Mouse (Mus musculus): Measurements from ENCODE around the gene Ptpn6. TPM values are rescaled to one million over a fixed set of nuclear protein-coding genes. Genes with fewer than 3 reads are reported as not detected.
"Not testable (repeated sequence)": the region's sequence is repeated elsewhere in the genome, so short reads cannot be mapped to it uniquely, and the experiment has no call there.

The Ptpn6 gene
- total RNA-seq, 2 experiments from 2014 or later = 3.8 to 5.7 TPM

DNA sequence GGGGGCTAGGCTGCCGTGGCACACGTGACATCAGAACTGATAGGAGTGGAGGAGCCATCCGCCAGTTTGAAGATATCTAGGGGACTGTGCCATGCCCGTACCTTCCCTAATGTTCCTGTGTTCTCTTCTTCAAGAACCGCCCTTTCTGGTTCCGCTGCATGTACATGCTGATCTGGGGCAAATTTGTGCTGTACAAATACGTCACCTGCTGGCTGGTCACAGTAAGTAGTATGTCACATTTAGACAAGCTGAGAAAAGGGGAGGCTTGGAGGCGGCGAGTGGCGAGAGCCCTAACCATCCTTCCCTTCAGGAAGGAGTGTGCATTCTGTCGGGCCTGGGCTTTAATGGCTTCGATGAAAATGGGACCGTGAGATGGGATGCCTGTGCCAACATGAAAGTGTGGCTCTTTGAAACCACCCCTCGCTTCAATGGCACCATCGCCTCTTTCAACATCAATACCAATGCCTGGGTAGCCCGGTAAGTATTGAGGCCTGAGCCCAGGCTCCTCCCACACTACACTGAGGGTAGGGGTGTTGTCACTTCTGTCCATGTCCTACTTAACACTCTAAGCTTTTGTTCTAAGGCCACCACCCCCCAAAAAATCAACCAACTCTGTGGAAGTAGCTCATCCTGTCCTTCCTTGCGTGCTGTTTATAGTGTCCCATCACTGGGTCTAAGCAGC, 36.3 kb downstream of the Ptpn6 start:
- no peak for DNase-seq (ENCODE audit: low spot score in 2 of 2)

DNA sequence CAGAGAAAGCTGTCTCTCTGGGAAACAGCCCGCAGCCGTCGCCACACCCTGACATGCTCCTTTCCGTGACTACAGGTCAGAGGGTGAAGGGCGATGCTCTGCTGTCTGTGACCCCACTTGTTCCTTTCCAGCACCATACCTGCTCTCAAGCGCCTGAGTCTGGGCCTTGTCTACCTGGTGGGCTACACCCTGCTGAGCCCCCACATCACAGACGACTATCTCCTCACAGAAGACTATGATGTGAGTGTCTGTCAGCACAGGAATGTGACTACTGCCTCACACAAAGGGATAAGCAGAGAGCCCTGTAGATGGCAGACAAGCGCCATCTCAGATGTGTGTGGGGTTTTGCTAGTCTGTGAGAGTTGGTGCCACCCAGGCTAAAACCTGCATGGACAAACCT, 37.2 kb downstream of the Ptpn6 start:
- DNase-seq (ENCODE audit: low spot score in 2 of 2) = no peak

DNA sequence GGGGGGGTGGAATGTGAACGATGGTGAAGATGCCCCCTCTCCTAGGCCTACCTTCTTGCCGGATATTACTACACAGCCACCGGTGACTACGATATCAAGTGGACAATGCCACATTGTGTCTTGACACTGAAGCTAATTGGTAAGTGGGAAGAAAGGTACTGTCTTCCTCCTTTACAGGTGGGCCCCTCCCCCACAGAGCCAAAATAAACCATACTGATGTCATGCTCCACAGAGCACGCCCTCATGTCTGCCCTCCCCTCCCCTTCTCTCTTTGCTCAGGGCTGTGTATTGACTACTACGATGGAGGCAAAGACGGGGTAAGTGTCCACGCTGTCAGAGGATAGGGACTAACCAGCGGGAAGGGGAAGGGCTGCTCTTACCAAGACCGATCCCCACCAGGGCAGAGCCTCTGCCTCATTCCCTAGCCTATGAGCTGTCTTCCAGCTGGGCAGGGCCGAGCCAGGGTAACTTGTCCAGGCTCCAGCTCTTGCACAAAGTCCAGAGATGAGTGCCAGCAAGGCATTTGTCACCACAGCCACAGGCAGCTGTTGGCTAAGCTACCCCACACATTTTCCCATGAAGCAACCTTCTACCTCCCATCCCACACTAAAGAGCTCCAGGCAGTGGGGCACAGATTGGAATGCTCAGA, 38.4 kb downstream of the Ptpn6 start:
- DNase-seq (ENCODE audit: low spot score in 2 of 2) = peak; percentile 47 to 75

DNA sequence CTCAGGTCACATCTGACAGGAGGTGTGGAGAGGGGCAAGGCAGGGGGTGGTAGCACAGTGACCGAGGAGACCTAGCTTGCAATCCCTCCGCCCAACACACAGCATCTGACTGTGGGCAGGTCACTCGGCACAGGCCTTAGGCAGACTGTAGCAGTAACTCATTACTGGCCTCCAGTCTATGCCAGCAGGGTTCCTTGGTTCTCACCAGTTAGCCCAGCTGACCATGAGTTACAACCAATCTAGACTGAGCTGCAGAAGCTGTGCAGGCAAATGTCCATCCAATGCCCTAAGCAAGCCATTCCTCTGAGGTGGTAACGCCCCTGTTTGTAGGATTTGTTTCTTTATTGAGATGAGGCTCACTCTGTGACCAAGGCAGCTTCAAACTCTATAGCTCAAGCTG, 39.1 kb downstream of the Ptpn6 start:
- no peak for DNase-seq (ENCODE audit: low spot score in 2 of 2)

DNA sequence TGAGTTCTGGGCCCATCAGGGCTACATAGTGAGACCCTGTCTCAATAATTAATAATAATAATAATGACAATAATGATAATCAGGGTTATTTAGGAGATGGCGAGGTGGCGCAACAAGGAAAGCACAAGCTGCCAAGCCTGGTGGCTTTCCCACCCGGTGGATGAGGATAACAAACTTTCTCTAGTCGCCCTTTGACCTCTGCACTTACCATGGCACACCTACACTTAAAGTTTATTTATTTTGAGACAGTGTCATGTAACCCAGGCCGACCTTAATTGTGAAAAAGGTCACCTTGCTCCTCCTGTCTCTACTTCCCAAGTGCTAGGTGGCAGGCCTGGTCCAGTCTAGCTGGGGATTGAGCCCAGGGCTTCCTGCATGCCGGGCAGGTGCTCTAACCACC, 39.8 kb downstream of the Ptpn6 start:
- no peak for DNase-seq (ENCODE audit: low spot score in 2 of 2)

DNA sequence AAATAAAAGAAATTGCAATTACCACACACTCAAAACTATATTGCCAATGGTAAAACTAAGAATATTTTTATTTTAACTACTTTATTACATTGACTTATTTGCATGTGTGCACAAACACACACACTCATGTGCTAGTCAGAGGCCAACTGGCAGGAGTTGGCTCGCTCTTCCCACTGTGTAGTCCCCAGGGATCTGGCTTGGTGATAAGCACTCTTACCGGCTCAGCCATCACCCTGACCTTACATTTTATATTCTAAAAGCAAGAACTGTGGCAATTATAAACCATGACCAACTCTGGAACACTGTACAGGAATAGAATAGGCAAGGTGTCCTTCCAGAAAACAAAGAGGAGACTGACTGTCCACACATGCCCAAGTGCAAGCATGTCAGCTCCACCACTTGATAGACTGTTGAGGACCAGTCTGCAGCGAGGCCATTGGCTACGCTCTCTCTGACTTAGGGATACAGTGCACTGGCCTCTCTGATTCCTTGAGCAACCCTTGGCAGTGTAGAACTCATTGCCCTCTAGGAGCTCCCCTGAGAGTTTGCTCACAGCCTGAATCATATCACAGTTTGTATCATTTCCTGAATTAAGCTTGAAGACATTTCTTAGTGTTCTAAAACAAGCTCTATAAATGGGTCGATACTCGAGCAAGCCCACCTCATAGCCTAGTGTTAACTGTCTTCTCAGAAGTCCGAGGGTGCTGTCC, 41.9 kb downstream of the Ptpn6 start:
- DNase-seq (ENCODE audit: low spot score in 2 of 2) = no peak

DNA sequence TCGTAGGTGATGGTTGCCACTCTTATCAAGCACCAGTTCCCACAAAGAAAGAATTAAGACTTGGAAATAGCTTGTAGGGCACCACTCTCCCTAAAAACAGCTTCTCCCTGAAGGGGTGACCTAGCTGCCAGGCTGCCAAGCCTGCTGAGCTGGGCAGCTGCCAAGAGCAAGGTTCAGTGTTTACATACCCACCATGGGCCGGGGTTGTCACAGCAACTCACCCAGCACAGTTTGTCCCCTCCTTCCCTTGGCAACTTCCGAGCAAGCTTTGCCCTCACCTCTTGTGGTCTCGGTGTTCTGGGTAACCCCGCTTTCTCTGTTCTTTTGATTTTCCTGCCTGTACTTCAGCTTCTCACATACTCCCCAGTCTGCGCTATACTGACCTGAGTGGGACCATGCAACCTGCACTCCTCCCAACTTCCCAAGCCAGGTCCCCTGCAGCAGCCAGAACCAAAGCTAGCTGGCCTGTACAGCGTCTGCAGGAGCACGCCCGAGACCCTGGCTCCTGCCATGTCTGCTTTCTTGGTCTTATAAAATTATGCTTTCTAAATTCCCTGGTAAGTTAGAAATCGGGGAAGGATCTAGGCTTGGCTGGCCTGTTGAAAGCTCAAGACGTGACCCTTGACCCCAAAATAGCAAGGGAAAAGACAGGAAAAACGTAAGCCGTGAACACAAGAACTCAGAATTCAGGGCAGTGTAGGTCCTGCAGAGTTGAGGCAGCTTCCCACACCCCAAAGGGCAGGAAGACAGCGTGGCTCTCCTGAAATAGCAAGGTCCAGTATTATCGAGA, 44.2 kb downstream of the Ptpn6 start:
- peak; percentile 56 to 86 for DNase-seq (ENCODE audit: low spot score in 2 of 2)

DNA sequence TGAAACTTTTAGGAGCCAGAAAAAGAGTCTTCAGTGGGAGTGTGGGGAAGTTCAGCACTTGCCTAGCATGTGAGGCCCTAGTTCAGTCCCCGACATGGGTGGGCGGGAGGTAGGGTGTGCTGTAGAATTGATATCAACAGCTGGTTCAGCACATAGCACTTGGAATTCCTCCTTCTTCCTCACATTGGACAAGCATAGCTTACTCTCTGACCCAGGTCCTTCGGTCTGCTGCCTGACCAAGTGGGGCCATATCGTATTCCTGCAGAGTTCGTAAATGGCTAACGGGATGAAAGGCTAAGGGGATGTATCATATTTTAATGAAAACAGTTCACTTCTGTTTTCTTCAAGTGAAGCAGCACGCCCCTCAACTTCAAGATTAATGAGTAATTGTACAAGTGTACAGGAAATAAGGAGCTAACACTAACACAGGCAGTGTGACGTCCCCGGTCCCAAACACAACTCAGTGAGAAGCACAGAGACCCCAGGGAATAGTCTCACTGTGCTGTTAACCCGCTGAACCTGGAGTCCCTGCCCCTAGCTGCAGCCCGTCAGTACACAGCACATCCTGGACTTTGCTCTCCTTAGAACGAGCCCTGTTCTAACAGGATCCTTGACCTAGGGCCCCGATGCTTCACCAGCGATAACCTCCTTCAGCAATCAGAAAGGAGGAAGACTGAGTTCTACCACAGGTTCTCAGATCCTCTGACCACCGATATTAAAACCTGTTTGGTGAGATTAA, 45.1 kb downstream of the Ptpn6 start:
- DNase-seq (ENCODE audit: low spot score in 2 of 2) = no peak

DNA sequence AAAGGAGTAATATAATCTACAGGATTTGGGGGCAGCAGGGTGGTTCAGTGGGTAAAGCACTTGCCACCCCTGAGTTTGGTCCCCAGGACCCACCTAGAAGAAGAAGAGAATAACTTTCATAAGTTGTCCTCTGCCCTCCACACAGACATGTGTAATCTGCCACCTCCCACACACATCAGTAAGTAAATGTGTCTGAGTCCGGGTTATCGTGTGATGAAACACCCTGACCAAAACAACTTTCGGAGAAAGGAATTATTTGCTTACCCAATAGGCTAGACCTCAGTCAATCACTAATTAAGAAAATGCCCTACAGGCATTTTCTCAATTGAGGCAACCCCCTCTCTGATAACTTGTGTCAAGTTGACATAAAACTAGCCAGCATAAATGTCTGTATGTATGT, 48.0 kb downstream of the Ptpn6 start:
- no peak for DNase-seq (ENCODE audit: low spot score in 2 of 2)

DNA sequence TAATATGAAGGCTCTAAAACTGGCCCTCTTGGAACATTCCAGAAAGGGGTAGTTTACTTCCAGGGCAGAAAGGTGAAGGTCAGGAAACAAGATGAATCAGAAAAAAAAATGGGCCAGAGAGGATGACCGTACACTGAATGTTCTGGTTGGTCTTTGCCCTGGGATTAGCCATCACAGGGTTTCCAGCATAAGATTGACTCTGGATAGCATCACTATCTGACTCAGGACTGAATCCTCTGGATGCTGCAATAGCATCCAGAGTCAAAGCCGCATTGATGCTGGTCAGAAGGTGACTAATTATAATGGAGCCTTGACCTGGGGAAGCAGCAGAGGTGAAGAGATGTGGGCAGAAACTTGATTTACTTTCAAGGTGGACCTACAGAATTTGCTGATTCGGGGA, 49.5 kb downstream of the Ptpn6 start:
- DNase-seq (ENCODE audit: low spot score in 2 of 2) = no peak

DNA sequence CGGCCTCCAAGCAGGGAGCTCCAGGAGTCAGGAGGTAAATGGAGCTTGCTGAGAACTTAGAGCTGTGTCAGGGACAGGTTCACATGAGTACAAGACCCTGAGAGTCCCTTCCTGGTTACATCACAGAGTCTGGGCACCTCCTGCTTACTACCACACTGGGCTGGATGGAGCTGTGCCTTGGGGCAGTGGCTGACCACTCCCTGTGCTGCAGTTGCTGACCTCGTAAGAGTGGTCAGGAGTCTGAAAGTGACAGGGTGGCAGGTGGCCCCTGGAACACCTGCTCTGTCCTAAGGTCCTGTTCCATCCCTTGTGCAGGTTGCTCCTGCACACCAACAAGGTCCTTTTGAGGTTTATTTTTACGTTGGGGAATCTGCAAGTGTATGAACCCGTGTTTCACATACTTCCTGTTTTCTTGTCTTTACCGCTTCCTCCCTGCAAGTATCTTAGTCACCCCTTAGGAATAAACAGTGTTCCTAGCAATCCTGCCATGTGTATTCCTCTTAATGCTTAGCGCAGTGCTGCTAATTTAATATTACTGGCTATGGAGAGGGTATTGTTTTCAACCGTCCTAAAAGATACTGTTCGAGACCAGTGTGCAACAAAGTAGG, 50.3 kb downstream of the Ptpn6 start:
- DNase-seq (ENCODE audit: low spot score in 2 of 2) = no peak

DNA sequence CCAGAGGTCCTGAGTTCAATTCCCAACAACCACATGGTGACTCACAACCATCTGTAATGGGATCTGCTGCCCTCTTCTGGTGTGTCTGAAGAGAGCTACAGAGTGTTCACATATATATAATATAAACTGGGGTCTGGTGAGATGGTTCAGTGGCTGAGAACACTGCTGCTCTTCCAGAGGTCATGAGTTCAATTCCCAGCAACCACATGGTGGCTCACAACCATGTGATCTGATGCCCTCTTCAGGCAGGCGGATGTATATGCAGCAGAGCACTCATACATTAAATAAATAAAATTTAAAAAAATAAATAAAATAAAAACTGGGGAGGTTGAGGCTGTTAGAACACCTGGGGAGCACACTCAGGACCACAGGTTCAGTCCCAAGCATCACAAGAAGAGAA, 51.9 kb downstream of the Ptpn6 start:
- DNase-seq (ENCODE audit: low spot score in 2 of 2) = not testable (repeated sequence)

DNA sequence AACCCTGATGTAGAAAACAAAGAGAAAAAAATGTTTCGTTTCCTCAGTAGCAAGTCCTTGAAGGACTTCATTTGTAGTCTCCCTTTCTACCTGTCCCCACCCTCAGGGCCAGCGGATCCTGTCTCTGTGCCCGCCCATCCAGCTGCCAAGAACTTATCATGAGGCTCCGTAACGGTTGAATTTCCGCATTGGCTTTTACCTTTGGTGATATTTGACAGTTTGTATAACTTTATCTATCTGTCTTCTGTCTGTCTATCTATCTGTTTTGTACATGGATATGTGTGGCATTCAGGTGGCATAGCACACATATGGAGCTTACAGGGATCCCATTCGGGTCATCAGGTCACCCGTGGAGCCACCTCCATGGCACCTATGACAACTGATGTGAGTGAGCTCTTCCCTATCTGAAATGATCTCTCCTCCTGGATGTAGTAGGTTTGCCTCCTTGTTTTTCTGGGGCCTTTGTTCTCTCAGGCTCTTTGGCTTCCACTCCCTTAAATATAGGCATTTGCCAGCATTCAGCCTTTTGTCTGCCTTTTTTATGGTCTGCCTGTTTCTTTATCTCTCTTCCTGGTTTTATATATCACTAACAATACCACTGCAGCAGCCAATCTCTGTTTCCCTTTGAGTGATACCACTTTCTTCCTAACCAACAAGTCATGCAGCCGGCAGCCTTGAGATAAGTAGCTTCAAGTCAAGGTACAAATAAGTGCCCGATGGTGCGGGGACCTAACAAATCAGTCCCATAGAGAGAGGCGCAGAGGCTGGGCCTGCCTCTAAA, 52.7 kb downstream of the Ptpn6 start:
- no peak for DNase-seq (ENCODE audit: low spot score in 2 of 2)

DNA sequence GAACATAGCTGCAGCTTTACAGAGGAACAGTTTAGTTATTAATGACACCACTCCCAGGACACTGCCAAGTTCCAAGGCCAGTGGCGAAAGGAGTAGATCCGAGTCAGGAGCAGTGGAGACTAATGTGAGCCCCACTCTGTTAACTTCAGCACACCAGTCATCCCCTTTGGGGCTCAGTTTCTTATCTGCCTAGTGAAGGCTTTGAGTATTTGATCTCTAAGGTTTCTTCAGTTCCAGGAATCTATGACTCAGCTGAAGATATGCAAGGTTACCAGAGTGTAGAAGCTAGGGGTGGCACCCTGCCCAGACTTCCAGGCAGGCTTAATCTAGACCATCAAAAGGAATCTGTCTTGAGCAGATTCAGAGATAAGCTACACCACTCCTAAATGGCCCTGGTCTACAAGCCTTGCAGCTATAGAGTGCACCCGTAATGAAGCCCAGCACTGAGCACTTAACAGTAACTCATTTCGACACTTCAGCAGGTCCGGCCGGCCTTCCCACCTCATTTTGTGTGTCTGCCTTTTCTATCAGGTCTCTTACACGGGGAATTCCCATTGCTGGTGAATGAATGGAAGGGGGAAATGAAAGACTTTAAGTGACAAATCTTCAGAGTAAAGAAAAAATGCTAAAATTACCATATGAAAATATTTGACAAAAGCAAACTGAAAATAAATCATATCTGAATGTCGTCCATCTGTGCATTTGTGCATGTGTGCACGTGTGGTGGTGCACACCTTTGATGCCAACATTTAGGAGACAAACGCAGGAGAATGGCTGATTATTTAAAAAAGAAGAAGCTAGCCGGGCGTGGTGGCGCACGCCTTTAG, 54.7 kb downstream of the Ptpn6 start:
- no peak for DNase-seq (ENCODE audit: low spot score in 2 of 2)

DNA sequence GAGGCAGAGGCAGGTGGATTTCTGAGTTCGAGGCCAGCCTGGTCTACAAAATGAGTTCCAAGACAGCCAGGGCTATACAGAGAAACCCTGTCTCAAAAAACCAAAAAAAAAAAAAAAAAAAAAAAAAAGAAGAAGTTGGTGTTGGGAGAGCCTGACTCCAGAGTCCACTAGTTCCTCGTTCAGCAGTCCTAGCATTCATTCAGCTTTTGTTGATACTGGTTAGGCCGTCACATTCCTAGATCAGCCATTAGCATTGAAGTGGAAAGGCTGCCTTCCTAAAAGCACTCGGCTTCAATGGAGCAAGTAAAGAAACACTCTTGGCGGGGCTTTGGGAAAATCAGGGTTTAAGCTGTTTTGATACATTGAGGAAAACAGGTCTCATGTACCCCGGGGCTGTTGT, 56.2 kb downstream of the Ptpn6 start:
- DNase-seq (ENCODE audit: low spot score in 2 of 2) = not testable (repeated sequence)

DNA sequence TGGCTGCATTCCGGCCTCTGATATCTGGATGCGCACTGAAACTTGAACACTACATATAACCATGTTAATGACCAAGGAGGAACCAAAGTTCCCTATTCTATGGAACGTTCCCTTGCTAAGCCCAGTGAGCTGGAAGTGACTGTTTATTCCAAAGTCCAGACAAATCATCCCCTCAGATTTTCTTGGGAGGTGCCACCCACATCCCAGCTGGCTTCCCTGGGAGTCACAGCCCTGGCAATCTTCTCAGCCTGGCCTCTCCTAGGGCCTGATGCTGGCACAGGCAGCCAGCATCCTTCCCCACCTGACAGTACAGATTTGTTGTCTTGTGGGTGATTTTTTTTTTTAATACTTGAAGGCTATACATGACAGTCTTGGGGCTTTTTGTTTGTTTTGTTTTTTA, 59.0 kb downstream of the Ptpn6 start:
- no peak for DNase-seq (ENCODE audit: low spot score in 2 of 2)

DNA sequence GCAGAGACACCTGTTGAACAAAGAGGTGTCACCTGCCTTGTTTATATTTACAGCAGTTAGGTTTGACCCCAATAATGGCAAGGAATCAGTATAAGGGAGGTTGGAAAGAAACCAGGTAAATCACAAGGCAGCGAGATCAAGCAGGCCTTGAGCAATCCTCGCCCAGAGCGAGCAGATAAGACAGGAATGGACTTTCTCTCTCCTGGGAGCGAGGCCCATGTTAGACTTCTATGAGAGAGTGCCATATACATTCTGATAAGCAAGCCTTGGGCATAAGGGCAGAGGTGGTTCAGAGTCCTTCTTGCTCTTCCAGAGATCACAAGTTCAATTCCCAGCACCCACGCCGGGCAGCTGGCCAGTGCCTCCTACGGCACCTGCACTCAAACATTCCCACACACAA, 59.7 kb downstream of the Ptpn6 start:
- no peak for DNase-seq (ENCODE audit: low spot score in 2 of 2)

DNA sequence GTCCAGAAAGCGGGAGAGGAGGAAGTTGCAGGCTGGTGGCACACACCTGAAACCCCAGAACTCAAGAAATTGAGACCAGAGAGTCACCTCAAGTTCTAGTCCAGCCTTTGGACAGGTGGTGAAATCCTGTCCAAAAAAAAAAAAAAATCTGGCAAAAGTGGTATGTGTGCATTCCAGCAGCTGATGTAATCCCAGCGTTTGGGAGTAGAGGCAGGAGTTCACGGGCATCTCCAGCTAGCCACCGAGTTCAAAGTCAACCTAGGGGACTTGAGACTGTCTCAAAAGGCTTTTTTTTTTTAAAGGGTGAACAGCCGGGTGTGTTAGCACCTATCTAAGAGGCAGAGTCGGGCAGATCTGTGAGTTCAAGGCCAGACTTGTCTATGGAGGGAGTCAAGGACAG, 62.3 kb downstream of the Ptpn6 start:
- DNase-seq (ENCODE audit: low spot score in 2 of 2) = no peak

DNA sequence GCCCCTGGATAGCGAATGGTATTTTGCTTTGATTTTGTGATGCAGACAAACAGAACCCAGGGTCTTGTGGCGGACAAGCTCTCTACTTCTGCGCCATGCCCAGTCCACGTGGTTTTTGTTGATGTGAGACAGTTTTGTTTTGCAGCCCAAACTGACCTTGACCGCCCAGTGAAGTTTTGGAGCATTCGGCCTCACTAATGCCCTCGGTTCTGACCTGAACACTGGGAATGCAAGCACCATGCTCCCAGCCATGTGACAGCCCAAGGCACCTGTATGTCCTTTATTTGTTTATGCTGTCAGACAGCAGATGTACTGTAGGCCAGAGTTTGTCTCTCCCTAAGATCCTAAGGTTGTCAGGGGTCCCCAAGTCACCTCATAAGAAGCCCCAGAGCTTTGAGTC, 63.9 kb downstream of the Ptpn6 start:
- no peak for DNase-seq (ENCODE audit: low spot score in 2 of 2)

All from layer of hippocampus, postnatal 14 days (tissue).